Mouse (Mus musculus) intestine, embryonic 14.5 days (tissue): ENCODE results near the gene Fgfr2. TPM values are rescaled to one million over a fixed set of nuclear protein-coding genes. Genes with fewer than 3 reads are reported as not detected.

Experiments used
- ATAC-seq: fragments of 200-750 bp; cut with Nextera tagmentation; replicated peaks from 2 replicates; pipeline ENCODE4 v1.8.0; 2017; ENCODE audit warnings: low read depth, moderate number of reproducible peaks, moderate TSS enrichment, moderate library complexity; ENCODE audit not compliant: low FRiP score, low TSS enrichment
- DNase-seq: peaks from one replicate; pipeline ENCODE4 v3.0.0-alpha.2; 2018; ENCODE audit warnings: low spot score
- H3K27ac ChIP-seq: fragments of 300-500 bp; sonication (generic); 2 replicates; pipeline ENCODE4 v1.5.1; 2014; ENCODE audit warnings: low read depth, mild to moderate bottlenecking, control low read depth
- H3K27me3 ChIP-seq: fragments of 300-500 bp; sonication (generic); replicated peaks from 2 replicates; pipeline ENCODE4 v1.6.1; 2014; ENCODE audit warnings: low read length, control low read depth; ENCODE audit not compliant: control insufficient read depth, insufficient read depth
- H3K36me3 ChIP-seq: fragments of 300-500 bp; sonication (generic); 2 replicates; pipeline ENCODE4 v1.6.1; 2014; ENCODE audit warnings: low read length, control low read depth; ENCODE audit not compliant: control insufficient read depth, insufficient read depth
- H3K4me1 ChIP-seq: fragments of 300-500 bp; sonication (generic); replicated peaks from 2 replicates; pipeline ENCODE4 v1.6.1; 2014; ENCODE audit warnings: low read length, control low read depth, mixed read lengths; ENCODE audit not compliant: control insufficient read depth, insufficient read depth
- H3K4me2 ChIP-seq: fragments of 300-500 bp; sonication (generic); 2 replicates; pipeline ENCODE4 v1.6.1; 2014; ENCODE audit warnings: low read length
- H3K4me3 ChIP-seq: fragments of 300-500 bp; sonication (generic); 2 replicates; pipeline ENCODE4 v1.5.1; 2014; ENCODE audit warnings: low read depth, low read length, control low read depth, mixed read lengths
- H3K9ac ChIP-seq: fragments of 300-500 bp; sonication (generic); 2 replicates; pipeline ENCODE4 v1.6.1; 2014; ENCODE audit warnings: mild to moderate bottlenecking, low read length
- H3K9me3 ChIP-seq: fragments of 300-500 bp; sonication (generic); 2 replicates; pipeline ENCODE4 v1.6.1; 2016; ENCODE audit warnings: low read length, control low read depth; ENCODE audit not compliant: control insufficient read depth
- WGBS: fragments of 180-500 bp; shearing (Covaris S2); extraction: QIAGEN DNeasy Blood & Tissue Kit; methylation state at CpG from one replicate; pipeline ENCODE4 v1.1.7; 2014; 5-methylcytosine and 5-hydroxymethylcytosine counted together
- polyA plus RNA-seq: library from polyadenylated mRNA; unstranded; fragments of >200 nt; fragmentation: Nextera tagmentation; extraction: Ambion mirVana; gene quantifications from 2 replicates; pipeline ENCODE4 v1.2.1, GENCODE M21; 2014

Gene Fgfr2
- polyA plus RNA-seq, 1 experiment from 2014 or later, result 105 TPM

DNA sequence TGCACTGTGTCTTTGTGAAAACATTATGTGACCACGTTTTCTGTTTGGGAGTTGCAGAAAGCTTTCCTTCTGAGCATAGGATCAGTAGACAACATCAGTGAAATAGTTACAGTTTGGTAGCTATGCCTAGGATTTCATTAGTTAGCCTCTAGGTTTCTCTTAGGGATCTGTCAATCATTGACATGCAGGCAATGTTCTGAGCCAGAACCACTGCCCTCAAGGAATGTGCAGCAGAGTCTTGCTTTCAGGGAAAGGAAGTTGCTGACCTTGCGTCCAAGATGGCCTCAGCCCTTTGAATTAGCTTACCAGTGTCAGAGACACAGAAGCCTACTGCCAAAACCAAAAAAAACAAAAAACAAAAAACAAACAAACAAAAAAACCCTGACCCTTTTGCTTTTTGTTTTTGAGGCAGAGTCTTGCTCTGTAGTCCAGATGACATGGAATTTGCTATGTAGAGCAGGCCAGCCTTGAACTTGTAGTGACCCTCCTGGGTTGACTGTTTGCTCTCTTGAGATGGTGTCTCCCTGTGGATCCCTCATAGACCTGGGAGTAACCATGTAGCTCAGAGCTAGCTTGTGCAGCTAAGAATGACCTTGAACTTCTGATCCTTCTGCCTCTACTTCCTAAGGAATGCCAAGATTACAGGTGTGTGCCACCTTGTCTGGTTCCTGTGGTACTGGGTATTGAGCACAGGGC lies 247.6 kb downstream of the Fgfr2 start:
- no peak for ATAC-seq
- Histone ChIP-seq H3K36me3 (peaks cover 92% of the 10 kb centered on the region), H3K4me3 (no peak overlapping the region), H3K27ac (no peak overlapping the region), H3K9me3 (no peaks in the 10 kb centered on the region), H3K27me3 (no peaks in the 10 kb centered on the region), H3K4me2 (no peak overlapping the region), H3K4me1 (no peaks in the 10 kb centered on the region), H3K9ac (no peak overlapping the region)
- DNase-seq, result no peak
- WGBS, result 83% methylated on average over 2 of the region's 2 CpGs

DNA sequence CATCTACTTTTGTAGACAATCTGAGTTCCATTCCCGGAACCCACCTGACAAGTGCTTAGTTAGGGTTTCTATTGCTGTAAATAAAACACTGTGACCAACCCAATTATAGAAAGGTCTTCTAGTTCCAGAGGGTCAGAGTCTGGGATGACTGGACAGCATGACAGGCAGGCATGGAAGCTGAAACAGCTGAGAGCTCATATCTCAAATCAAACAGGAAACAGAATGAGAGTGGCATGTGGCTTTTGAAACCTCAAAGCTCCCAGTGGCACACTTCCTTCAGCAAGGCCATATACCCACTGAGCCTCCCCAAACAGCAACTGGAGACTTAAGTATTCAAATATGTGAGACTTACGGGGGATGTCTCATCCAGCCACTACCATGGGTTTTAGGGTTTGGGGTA lies 250.1 kb downstream of the Fgfr2 start:
- DNase-seq (no peak), ATAC-seq (no peak)
- no peak overlapping the region for H3K9ac ChIP-seq
- H3K27ac ChIP-seq, result no peak overlapping the region
- H3K4me2 ChIP-seq, result no peak overlapping the region
- no peaks in the 10 kb centered on the region for H3K27me3 ChIP-seq
- 94% methylated on average over 2 of the region's 2 CpGs for WGBS
- no peak overlapping the region for H3K4me3 ChIP-seq
- peaks cover 91% of the 10 kb centered on the region for H3K36me3 ChIP-seq
- no peaks in the 10 kb centered on the region for H3K4me1 ChIP-seq
- no peaks in the 10 kb centered on the region for H3K9me3 ChIP-seq

DNA sequence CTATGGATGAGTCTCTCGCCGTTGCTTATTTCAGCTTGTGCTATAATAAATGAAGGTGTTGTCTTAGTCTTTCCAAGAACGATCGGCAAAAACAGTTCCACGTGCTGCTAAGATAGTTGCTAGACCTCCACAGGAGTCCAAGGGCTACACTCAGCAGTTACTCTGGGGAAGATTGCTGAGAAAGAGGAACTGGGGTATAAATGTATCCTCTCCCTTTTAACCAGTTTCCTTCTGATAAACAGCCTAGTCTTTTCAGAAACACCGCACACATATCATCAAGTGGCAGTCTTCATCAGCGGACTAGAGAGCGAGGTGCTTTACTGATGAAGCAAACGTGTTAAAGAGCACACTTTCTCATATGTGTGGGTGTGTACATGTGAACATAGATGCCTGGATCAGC lies 256.8 kb downstream of the Fgfr2 start:
- no peak for DNase-seq
- Histone ChIP-seq H3K9me3 (no peaks in the 10 kb centered on the region), H3K27me3 (no peaks in the 10 kb centered on the region), H3K4me3 (no peak overlapping the region), H3K4me1 (no peaks in the 10 kb centered on the region), H3K9ac (no peak overlapping the region), H3K4me2 (no peak overlapping the region), H3K27ac (no peak overlapping the region), H3K36me3 (peaks cover 53% of the 10 kb centered on the region)
- ATAC-seq, result no peak
- WGBS, result 90% methylated on average over 9 of the region's 9 CpGs

DNA sequence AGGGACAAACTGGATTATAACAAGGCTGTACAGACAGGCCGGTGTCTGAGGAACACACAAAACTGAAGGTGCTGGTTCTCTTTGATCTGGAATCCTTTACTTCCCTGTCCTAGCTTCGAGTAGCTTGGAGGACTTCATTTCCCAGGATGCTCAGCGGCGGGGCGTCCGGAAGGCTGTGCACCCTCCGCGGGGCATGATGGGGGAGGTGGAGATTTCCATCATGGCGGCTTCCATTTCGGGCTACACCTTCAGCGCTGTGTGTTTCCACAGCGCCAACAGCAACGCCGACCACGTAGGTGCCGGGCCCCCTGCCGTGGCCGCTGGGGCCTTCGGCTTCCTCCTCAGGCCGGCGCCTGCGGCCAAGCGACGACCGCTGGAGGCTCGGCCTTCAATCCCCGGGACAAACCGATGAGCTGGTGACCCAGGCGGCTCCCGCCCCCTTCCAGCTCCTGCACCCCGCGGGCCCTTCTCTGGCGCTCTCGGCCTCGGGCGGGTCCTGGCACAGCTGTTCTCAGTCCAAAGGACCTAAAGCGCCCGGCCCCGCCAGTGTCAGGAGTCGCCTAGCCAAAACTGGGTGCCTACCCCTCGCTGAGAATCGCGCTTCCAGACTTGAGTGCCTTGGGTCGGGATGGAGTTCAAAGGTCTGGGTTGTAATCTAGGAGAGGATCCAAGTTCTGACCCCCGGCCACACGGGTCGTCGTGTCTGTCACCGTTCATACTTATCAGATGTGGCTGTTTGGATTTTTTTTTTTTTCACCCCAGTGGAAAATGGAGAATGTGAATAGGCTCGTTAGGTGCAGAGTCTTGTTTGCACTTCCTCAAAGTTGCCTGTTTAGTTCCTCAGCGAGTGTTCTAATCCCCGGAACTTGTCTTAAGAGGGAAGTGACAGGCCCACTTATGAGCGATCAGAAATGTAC lies 263.9 kb downstream of the Fgfr2 start, which contains the start of gene Abraxas2:
Abraxas2 (plus strand) TSS at position 184 of the 917 bp plus-strand sequence.
- no peaks in the 10 kb centered on the region for H3K36me3 ChIP-seq
- peak within 1 kb of the TSS; percentile 77 for H3K27ac ChIP-seq
- whole genome bisulfite sequencing, result 1% methylated on average over 53 of the region's 53 CpGs
- H3K9ac ChIP-seq, result peak within 1 kb of the TSS; percentile 79
- ATAC-seq (peak; percentile 93), DNase-seq (peak; percentile 92)
- H3K27me3 ChIP-seq, result no peaks in the 10 kb centered on the region
- H3K4me3 ChIP-seq, result peak within 1 kb of the TSS; percentile 100
- peak within 1 kb of the TSS; percentile 76 for H3K4me2 ChIP-seq
- peaks cover 6% of the 10 kb centered on the region for H3K4me1 ChIP-seq
- no peaks in the 10 kb centered on the region for H3K9me3 ChIP-seq

DNA sequence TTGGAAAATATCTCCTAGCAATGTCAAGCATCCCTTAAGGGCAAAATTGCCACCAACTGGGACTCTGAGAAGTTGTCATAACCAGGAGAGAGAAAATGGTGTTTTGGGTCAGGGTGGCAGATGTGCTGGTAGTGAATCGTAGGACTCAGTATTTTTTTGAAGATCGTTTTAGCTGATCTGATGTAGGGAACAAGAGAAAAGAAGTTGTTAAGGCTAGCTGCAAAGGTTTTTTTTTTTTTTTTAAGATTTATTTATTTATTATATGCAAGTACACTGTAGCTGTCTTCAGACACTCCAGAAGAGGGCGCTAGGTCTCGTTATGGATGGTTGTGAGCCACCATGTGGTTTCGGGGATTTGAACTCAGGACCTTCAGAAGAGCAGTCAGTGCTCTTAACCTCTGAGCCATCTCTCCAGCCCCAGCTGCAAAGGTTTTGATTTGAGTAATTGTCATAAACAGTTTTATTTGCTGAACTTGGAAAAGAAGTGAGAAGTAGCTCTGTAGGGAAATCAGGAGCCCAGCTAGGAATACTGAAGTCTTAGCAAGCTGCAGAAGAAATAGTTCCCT lies 265.0 kb downstream of the Fgfr2 start:
- ATAC-seq (no peak), DNase-seq (no peak)
- Histone ChIP-seq H3K9me3 (no peaks in the 10 kb centered on the region), H3K27ac (no peak overlapping the region), H3K4me2 (no peak overlapping the region), H3K36me3 (no peaks in the 10 kb centered on the region), H3K4me1 (peaks cover 6% of the 10 kb centered on the region), H3K27me3 (no peaks in the 10 kb centered on the region), H3K9ac (no peak overlapping the region), H3K4me3 (no peak overlapping the region)
- 74% methylated on average over 5 of the region's 5 CpGs for WGBS

DNA sequence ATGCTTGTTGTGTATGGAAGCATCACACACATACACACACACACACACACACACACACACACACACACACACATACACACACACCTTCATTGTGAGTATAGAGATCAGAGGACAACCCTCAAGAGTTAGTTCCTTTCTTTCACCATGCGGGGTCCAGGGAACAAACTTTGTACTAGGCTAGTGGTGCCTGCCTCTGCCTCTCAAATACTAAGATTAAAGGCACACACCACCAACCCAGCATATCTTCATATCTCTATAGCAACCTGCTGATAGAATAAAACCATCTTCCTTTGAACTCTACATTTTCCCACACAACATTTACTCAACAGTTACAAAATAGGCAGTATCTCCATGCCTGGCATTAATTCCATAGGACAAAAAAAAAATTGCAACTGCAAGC lies 267.1 kb downstream of the Fgfr2 start:
- whole genome bisulfite sequencing, result 67% methylated on average over 1 of the region's 1 CpGs
- no peaks in the 10 kb centered on the region for H3K9me3 ChIP-seq
- no peak overlapping the region for H3K9ac ChIP-seq
- no peak overlapping the region for H3K4me3 ChIP-seq
- H3K4me2 ChIP-seq, result no peak overlapping the region
- H3K4me1 ChIP-seq, result peaks cover 8% of the 10 kb centered on the region
- H3K27me3 ChIP-seq, result no peaks in the 10 kb centered on the region
- no peak overlapping the region for H3K27ac ChIP-seq
- no peaks in the 10 kb centered on the region for H3K36me3 ChIP-seq
- no peak for DNase-seq
- no peak for ATAC-seq

DNA sequence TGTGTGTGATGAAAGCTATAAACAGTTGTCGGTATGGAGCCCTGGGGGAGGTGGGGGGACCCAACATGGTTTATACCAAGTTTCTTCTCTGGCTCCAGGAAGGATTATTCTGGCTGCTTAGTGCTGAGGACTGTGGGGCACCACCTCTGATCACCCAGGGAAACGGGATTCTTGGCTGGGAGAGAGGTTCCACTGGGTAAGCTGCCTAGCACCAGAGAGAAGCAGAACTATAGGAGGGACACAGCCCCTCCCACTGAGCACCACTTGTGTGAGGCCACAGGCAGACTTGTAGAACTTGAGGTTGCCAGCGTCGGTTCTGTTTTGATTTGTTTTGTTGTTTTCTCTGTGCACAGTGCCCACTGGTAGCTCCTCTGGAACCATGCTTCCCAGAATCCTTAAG lies 269.2 kb downstream of the Fgfr2 start:
- H3K27ac ChIP-seq, result no peak overlapping the region
- no peak overlapping the region for H3K9ac ChIP-seq
- no peak overlapping the region for H3K4me2 ChIP-seq
- no peaks in the 10 kb centered on the region for H3K9me3 ChIP-seq
- H3K4me1 ChIP-seq, result 0 out of 2 replicates have a peak, but pooled peaks cover 5% of the 10 kb centered on the region
- no peak overlapping the region for H3K4me3 ChIP-seq
- H3K36me3 ChIP-seq, result peaks cover 17% of the 10 kb centered on the region
- no peak for DNase-seq
- no peak for ATAC-seq
- H3K27me3 ChIP-seq, result no peaks in the 10 kb centered on the region
- 69% methylated on average over 4 of the region's 4 CpGs for WGBS

DNA sequence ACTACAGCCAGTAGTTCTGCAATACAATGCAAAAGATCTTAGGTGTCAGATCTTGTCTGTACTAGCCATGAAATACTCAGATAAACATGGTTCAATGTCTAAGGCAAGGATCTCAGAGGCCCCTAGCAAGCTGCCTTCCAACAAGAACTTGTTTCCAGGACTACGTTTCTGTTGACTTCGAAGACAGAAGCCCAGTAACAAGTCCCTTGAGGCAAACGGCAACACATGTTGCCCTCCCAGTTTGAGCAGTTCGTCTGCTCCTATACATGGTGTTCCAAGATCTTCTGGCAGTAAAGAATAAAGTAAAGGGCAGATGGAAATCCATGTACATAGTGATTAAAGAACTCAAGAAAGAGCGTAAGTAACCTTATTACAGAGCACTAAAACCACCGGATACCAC lies 269.8 kb downstream of the Fgfr2 start:
- Histone ChIP-seq H3K27me3 (no peaks in the 10 kb centered on the region), H3K36me3 (peaks cover 22% of the 10 kb centered on the region), H3K4me2 (no peak overlapping the region), H3K9me3 (no peaks in the 10 kb centered on the region), H3K4me1 (0 out of 2 replicates have a peak, but pooled peaks cover 5% of the 10 kb centered on the region), H3K9ac (no peak overlapping the region), H3K27ac (no peak overlapping the region), H3K4me3 (no peak overlapping the region)
- ATAC-seq (no peak), DNase-seq (no peak)
- 86% methylated on average over 6 of the region's 6 CpGs for WGBS
